In genomic region chr11:117608141-117608789, GRCm38 (mm10) we compare ENCODE assay signal across 14 mouse cellular contexts. TPM values are rescaled to one million over a fixed set of nuclear protein-coding genes. Genes with fewer than 3 reads are reported as not detected.
DNase-seq lines count a peak whose midpoint lies in the region; ATAC-seq and TF ChIP-seq lines count a peak whose summit lies in the region.
"Had no signal": no experiment of that assay in that cellular context is flagged by ENCODE, and none has a peak within 500 bp of the region (broad histone marks: within the 10 kb centered on the region; RNA-seq: fewer than 3 reads in every experiment).

No protein-coding gene starts in this region.

- no peak overlapping the region for H3K4me2 ChIP-seq in embryonic facial prominence, embryonic 13.5 days

- no peaks in the 10 kb centered on the region for H3K9me3 ChIP-seq in E14TG2a.4 (ENCODE audit: low read length)
- no peaks in the 10 kb centered on the region for H3K9me3 ChIP-seq in embryonic facial prominence, embryonic 13.5 days
- no peaks in the 10 kb centered on the region for H3K9me3 ChIP-seq in limb, embryonic 10.5 days (replicated peaks)

- peak overlapping the region; percentile 66 for H3K4me3 ChIP-seq in E14TG2a.4 (replicated peaks; ENCODE audit: low read length)
- no peak overlapping the region for H3K4me3 ChIP-seq in embryonic facial prominence, embryonic 13.5 days
- no peak overlapping the region for H3K4me3 ChIP-seq in limb, embryonic 10.5 days

- ATAC-seq in embryonic facial prominence, embryonic 13.5 days (ENCODE audit: insufficient number of reproducible peaks, insufficient read depth, low FRiP score, low TSS enrichment, low read depth): 0 out of 2 replicates have a peak, but pooled peaks have one; percentile 28

- DNase-seq in B cell, adult 2 months: peak; percentile 15 to 16
- peak; percentile 66 for DNase-seq in limb, embryonic 10.5 days (ENCODE audit: low spot score)
- no peak for DNase-seq in left cerebral cortex, adult 9 months (ENCODE audit: low spot score in 2 of 2)
- DNase-seq in heart, postnatal 10 days: no peak
- DNase-seq in cerebellum, adult 8-10 months: no peak
- DNase-seq: cerebellum, postnatal 10 days; heart, adult 11 months; kidney, adult 18-20 months; lung, postnatal 36 days; thymus, postnatal 4 days had no signal

- H3K27me3 ChIP-seq in E14TG2a.4 (ENCODE audit: insufficient read depth, low read length): no peaks in the 10 kb centered on the region
- 0 out of 2 replicates have a peak, but pooled peaks cover 3% of the 10 kb centered on the region for H3K27me3 ChIP-seq in embryonic facial prominence, embryonic 13.5 days
- H3K27me3 ChIP-seq in limb, embryonic 10.5 days (ENCODE audit: low read depth, poor library complexity, severe bottlenecking): peaks cover 36% of the 10 kb centered on the region

- intact Hi-C loops in heart, postnatal 10 days (cut with DNase I): no loop called here

- H3K9ac ChIP-seq in embryonic facial prominence, embryonic 13.5 days: no peak overlapping the region
- H3K9ac ChIP-seq: liver, embryonic 14.5 days had no signal

- WGBS in embryonic facial prominence, embryonic 13.5 days: 20% methylated on average over 9 of the region's 9 CpGs
- 58% methylated on average over 9 of the region's 9 CpGs for WGBS in limb, embryonic 10.5 days

- TF ChIP-seq CTCF in E14TG2a.4 (conservative IDR thresholded peaks at IDR 0.05; ENCODE audit: low read length): no peak

- 0 out of 2 replicates have a peak, but pooled peaks cover 5% of the 10 kb centered on the region for H3K36me3 ChIP-seq in E14TG2a.4 (ENCODE audit: insufficient read depth, low read length)
- H3K36me3 ChIP-seq in embryonic facial prominence, embryonic 13.5 days: no peaks in the 10 kb centered on the region
- H3K36me3 ChIP-seq in limb, embryonic 10.5 days: no peaks in the 10 kb centered on the region

- H3K4me1 ChIP-seq in E14TG2a.4 (replicated peaks; ENCODE audit: low read depth, low read length): peaks cover 95% of the 10 kb centered on the region
- peaks cover 62% of the 10 kb centered on the region for H3K4me1 ChIP-seq in embryonic facial prominence, embryonic 13.5 days
- peaks cover 81% of the 10 kb centered on the region for H3K4me1 ChIP-seq in limb, embryonic 10.5 days

- peak overlapping the region; percentile 86 for H3K27ac ChIP-seq in embryonic facial prominence, embryonic 13.5 days
- peak overlapping the region; percentile 80 for H3K27ac ChIP-seq in limb, embryonic 10.5 days
- H3K27ac ChIP-seq: liver, embryonic 14.5 days; stomach, postnatal 0 days had no signal

RNA-seq across cellular contexts. Expression of gene Tnrc6c, which starts 45.8 kb away (rescaled TPM):
- polyA plus RNA-seq in embryonic facial prominence, embryonic 13.5 days (2015; fragmentation: Nextera tagmentation; extraction: Ambion mirVana): 18.4 and 22.5 TPM in 2 replicates
- 11.4 and 14.1 TPM in 2 replicates for polyA plus RNA-seq in limb, embryonic 10.5 days (2016; fragmentation: Nextera tagmentation; extraction: Ambion mirVana)
- 10 to 100 TPM; 32.2 to 33.9 TPM for total RNA-seq in heart, postnatal 10 days (2021)

Comparison
In these comparisons a context has a peak if more than half of its experiments do, and no peak if none do; other contexts are left out.
1. DNase-seq: peak in B cell, adult 2 months (2 of 2) and limb, embryonic 10.5 days (single experiment); none in left cerebral cortex, adult 9 months (0 of 2), heart, postnatal 10 days (0 of 2) and cerebellum, adult 8-10 months (single experiment).